ENCODE assay signal across 25 mouse cellular contexts in the genomic region with DNA sequence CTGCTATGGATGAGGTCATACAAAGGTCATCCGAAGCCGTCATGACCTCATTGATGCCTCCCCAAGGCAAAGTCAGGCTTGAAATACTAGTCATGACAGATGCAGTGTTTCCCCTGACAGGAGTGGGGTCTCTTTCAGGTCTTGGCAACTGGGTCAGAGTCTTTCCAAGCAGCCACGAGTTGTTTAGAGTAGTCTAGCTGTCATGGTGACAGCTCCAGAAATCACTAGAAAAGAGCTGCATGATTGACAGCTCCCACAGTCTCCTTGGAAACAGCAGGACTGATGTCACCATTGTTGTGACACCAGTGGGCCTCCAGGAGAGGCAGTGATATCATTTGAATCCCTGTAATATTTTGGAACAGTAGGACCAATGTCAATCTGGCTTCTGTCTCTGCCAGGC.
A peak's percentile ranks its signal among the peaks of the same experiment; 100 is the strongest.
DNase-seq lines count a peak whose midpoint lies in the region; ATAC-seq and TF ChIP-seq lines count a peak whose summit lies in the region.
"Had no signal": no experiment of that assay in that cellular context is flagged by ENCODE, and none has a peak within 500 bp of the region (broad histone marks: within the 10 kb centered on the region; RNA-seq: fewer than 3 reads in every experiment).

No protein-coding gene starts in this region.

- no peak overlapping the region for H3K4me2 ChIP-seq in heart, postnatal 0 days (ENCODE audit: low read depth, low read length)
- H3K4me2 ChIP-seq in kidney, embryonic 14.5 days (replicated peaks; ENCODE audit: low read depth, low read length): no peak overlapping the region
- H3K4me2 ChIP-seq: embryonic facial prominence, embryonic 13.5 days; forebrain, embryonic 12.5 days; liver, embryonic 13.5 days; midbrain, embryonic 11.5 days had no signal

- no peak overlapping the region for H3K4me3 ChIP-seq in heart, postnatal 0 days (ENCODE audit: low read depth, low read length)
- no peak overlapping the region for H3K4me3 ChIP-seq in heart, embryonic 10.5 days
- H3K4me3 ChIP-seq in kidney, embryonic 14.5 days (ENCODE audit: low read length): no peak overlapping the region
- H3K4me3 ChIP-seq: embryonic facial prominence, embryonic 13.5 days; erythroblast, embryonic 14.5 days; forebrain, embryonic 12.5 days; liver, embryonic 13.5 days had no signal

- H3K36me3 ChIP-seq in heart, postnatal 0 days (replicated peaks; ENCODE audit: control insufficient read depth, insufficient read depth, low read length): no peaks in the 10 kb centered on the region
- H3K36me3 ChIP-seq in heart, embryonic 10.5 days: no peaks in the 10 kb centered on the region
- no peaks in the 10 kb centered on the region for H3K36me3 ChIP-seq in kidney, embryonic 14.5 days (ENCODE audit: control insufficient read depth, insufficient read depth, low read length)
- H3K36me3 ChIP-seq: embryonic facial prominence, embryonic 13.5 days; forebrain, embryonic 12.5 days; liver, embryonic 13.5 days had no signal

- DNase-seq in adrenal gland, postnatal 10 days: peak; percentile 37
- DNase-seq in adrenal gland, adult 18-20 months (ENCODE audit: low spot score in 2 of 2): no peak
- DNase-seq in heart, postnatal 0 days (ENCODE audit: low spot score): no peak
- no peak for DNase-seq in heart, embryonic 10.5 days (ENCODE audit: low spot score)
- peak; percentile 59 for DNase-seq in retina, postnatal 1 day
- DNase-seq in retina, embryonic 14.5 days (ENCODE audit: low spot score): no peak
- peak; percentile 46 to 77 for DNase-seq in lung, postnatal 4 days
- DNase-seq: cerebellum, adult 11 months; cerebellum, postnatal 14 days; gastrocnemius, postnatal 25 days; kidney, adult 9 months; kidney, postnatal 25 days; liver, embryonic 13.5 days; right cerebral cortex, postnatal 14 days; thymus, adult 2 months; thymus, postnatal 4 days had no signal

- TF ChIP-seq EP300 in heart, postnatal 0 days (IDR thresholded peaks at IDR 0.05; ENCODE audit: low read depth): no peak

- ATAC-seq in heart, postnatal 0 days (ENCODE audit: insufficient read depth, low read depth): peak; percentile 8; the same call in 1 of the 2 replicates
- ATAC-seq in kidney, embryonic 14.5 days (ENCODE audit: low FRiP score, low TSS enrichment): no peak
- ATAC-seq: CD4-positive, CD25-positive, alpha-beta regulatory T cell, adult 4 months; hindbrain, embryonic 16.5 days; intestine, embryonic 16.5 days had no signal

- H3K27me3 ChIP-seq in heart, postnatal 0 days (ENCODE audit: control insufficient read depth, insufficient read depth, low read length): no peaks in the 10 kb centered on the region
- no peaks in the 10 kb centered on the region for H3K27me3 ChIP-seq in heart, embryonic 10.5 days (ENCODE audit: insufficient read depth, poor library complexity, severe bottlenecking)
- no peaks in the 10 kb centered on the region for H3K27me3 ChIP-seq in kidney, embryonic 14.5 days (ENCODE audit: control insufficient read depth, insufficient read depth, low read length)
- H3K27me3 ChIP-seq: forebrain, embryonic 12.5 days; liver, embryonic 13.5 days had no signal

- no peaks in the 10 kb centered on the region for H3K4me1 ChIP-seq in heart, postnatal 0 days (ENCODE audit: control insufficient read depth, insufficient read depth)
- peaks cover 5% of the 10 kb centered on the region; the same call in 1 of the 2 replicates for H3K4me1 ChIP-seq in heart, embryonic 10.5 days
- no peaks in the 10 kb centered on the region; the same call in 1 of the 2 replicates for H3K4me1 ChIP-seq in kidney, embryonic 14.5 days (ENCODE audit: control insufficient read depth, insufficient read depth, low read length)
- H3K4me1 ChIP-seq: liver, embryonic 13.5 days had no signal

- 24% methylated on average over 3 of the region's 3 CpGs for WGBS in heart, postnatal 0 days
- 56% methylated on average over 3 of the region's 3 CpGs for WGBS in heart, embryonic 10.5 days
- WGBS in kidney, embryonic 14.5 days: 42% methylated on average over 3 of the region's 3 CpGs

- H3K9me3 ChIP-seq in heart, postnatal 0 days (replicated peaks; ENCODE audit: control insufficient read depth, low read length): no peaks in the 10 kb centered on the region
- no peaks in the 10 kb centered on the region for H3K9me3 ChIP-seq in heart, embryonic 10.5 days
- H3K9me3 ChIP-seq in kidney, embryonic 14.5 days (ENCODE audit: control insufficient read depth, low read length): no peaks in the 10 kb centered on the region
- H3K9me3 ChIP-seq: embryonic facial prominence, embryonic 13.5 days; forebrain, embryonic 12.5 days; liver, embryonic 13.5 days had no signal

- TF ChIP-seq CTCF in heart, postnatal 0 days (IDR thresholded peaks at IDR 0.05; ENCODE audit: low read depth): no peak

- no peak overlapping the region for H3K9ac ChIP-seq in heart, postnatal 0 days (replicated peaks; ENCODE audit: low read depth, low read length)
- no peak overlapping the region for H3K9ac ChIP-seq in kidney, embryonic 14.5 days (ENCODE audit: low read depth, low read length)
- H3K9ac ChIP-seq: embryonic facial prominence, embryonic 13.5 days; forebrain, embryonic 12.5 days; liver, embryonic 13.5 days had no signal

- H3K27ac ChIP-seq in heart, postnatal 0 days (ENCODE audit: low read depth): no peak overlapping the region
- no peak overlapping the region for H3K27ac ChIP-seq in heart, embryonic 10.5 days
- no peak overlapping the region for H3K27ac ChIP-seq in kidney, embryonic 14.5 days (ENCODE audit: low read depth, low read length)
- H3K27ac ChIP-seq: embryonic facial prominence, embryonic 13.5 days; forebrain, embryonic 12.5 days; liver, embryonic 13.5 days; stomach, postnatal 0 days had no signal

Comparison
In these comparisons a context has a peak if more than half of its experiments do, and no peak if none do; other contexts are left out.
1. DNase-seq: peak in adrenal gland, postnatal 10 days (single experiment), retina, postnatal 1 day (single experiment) and lung, postnatal 4 days (2 of 2); none in adrenal gland, adult 18-20 months (0 of 2), heart, postnatal 0 days (single experiment), heart, embryonic 10.5 days (single experiment) and retina, embryonic 14.5 days (single experiment).